9 mouse cellular contexts compared by ENCODE assay signal in genomic region chr2:131908906-131909305, GRCm38 (mm10). TPM values are rescaled to one million over a fixed set of nuclear protein-coding genes. Genes with fewer than 3 reads are reported as not detected.
DNase-seq lines count a peak whose midpoint lies in the region; ATAC-seq and TF ChIP-seq lines count a peak whose summit lies in the region.
"Had no signal": no experiment of that assay in that cellular context is flagged by ENCODE, and none has a peak within 500 bp of the region (broad histone marks: within the 10 kb centered on the region; RNA-seq: fewer than 3 reads in every experiment).

No protein-coding gene starts in this region.

- peak; percentile 90 for DNase-seq in heart, adult 11 months
- DNase-seq in heart, postnatal 36 days: no peak
- peak; percentile 9 for DNase-seq in liver, adult 2 months (ENCODE audit: extremely low read depth, low read depth, low spot score)
- DNase-seq in liver, embryonic 11.5 days (ENCODE audit: low spot score): no peak
- no peak for DNase-seq in hindbrain, postnatal 0 days (ENCODE audit: low spot score)
- DNase-seq in retina, embryonic 14.5 days (ENCODE audit: low spot score): no peak
- DNase-seq in right cerebral cortex, postnatal 4 days: no peak

- WGBS in liver, adult 2 months: 97% methylated on average over 1 of the region's 1 CpGs
- 88% methylated on average over 1 of the region's 1 CpGs for WGBS in liver, embryonic 11.5 days
- WGBS in hindbrain, postnatal 0 days: 96% methylated on average over 1 of the region's 1 CpGs
- 84% methylated on average over 1 of the region's 1 CpGs for WGBS in olfactory bulb, adult 2 months

- ATAC-seq in liver, embryonic 11.5 days (replicated peaks; ENCODE audit: low FRiP score): no peak
- no peak for ATAC-seq in hindbrain, postnatal 0 days

- intact Hi-C loops in heart, postnatal 36 days (cut with DNase I): no loop called here

- no peak overlapping the region for H3K4me3 ChIP-seq in liver, adult 2 months (ENCODE audit: insufficient read depth, low read depth, low read length)
- no peak overlapping the region for H3K4me3 ChIP-seq in liver, embryonic 11.5 days (ENCODE audit: low read depth, low read length)
- no peak overlapping the region for H3K4me3 ChIP-seq in hindbrain, postnatal 0 days (ENCODE audit: low read length)
- H3K4me3 ChIP-seq in olfactory bulb, adult 2 months (ENCODE audit: insufficient read depth, low read depth, low read length): no peak overlapping the region

- H3K27ac ChIP-seq in liver, adult 2 months (replicated peaks; ENCODE audit: insufficient read depth, low read depth, low read length): 0 out of 2 replicates have a peak overlapping the region, but pooled peaks have one; percentile 28
- no peak overlapping the region for H3K27ac ChIP-seq in liver, embryonic 11.5 days (ENCODE audit: low read depth, low read length)
- H3K27ac ChIP-seq in hindbrain, postnatal 0 days: no peak overlapping the region; the same call in 1 of the 2 replicates
- peak overlapping the region; percentile 75 for H3K27ac ChIP-seq in olfactory bulb, adult 2 months (ENCODE audit: insufficient read depth, low read depth, low read length)

- TF ChIP-seq POLR2A in liver, adult 2 months (IDR thresholded peaks at IDR 0.05; ENCODE audit: extremely low read depth, insufficient read depth, low read length): no peak
- no peak for TF ChIP-seq POLR2A in olfactory bulb, adult 2 months (IDR thresholded peaks at IDR 0.05; ENCODE audit: insufficient read depth, low read depth, low read length)

- H3K36me3 ChIP-seq in liver, adult 2 months (ENCODE audit: control insufficient read depth, insufficient read depth, low read length): no peaks in the 10 kb centered on the region
- no peaks in the 10 kb centered on the region for H3K36me3 ChIP-seq in liver, embryonic 11.5 days (ENCODE audit: control insufficient read depth, insufficient read depth, low read length)
- H3K36me3 ChIP-seq in hindbrain, postnatal 0 days (ENCODE audit: insufficient read depth, low read length): no peaks in the 10 kb centered on the region

- no peaks in the 10 kb centered on the region for H3K9me3 ChIP-seq in liver, embryonic 11.5 days (ENCODE audit: control insufficient read depth, low read length)
- no peaks in the 10 kb centered on the region for H3K9me3 ChIP-seq in hindbrain, postnatal 0 days (ENCODE audit: low read length)

- H3K4me1 ChIP-seq in liver, adult 2 months (ENCODE audit: control insufficient read depth, insufficient read depth, low read length): peaks cover 4% of the 10 kb centered on the region; the same call in 1 of the 2 replicates
- peaks cover 17% of the 10 kb centered on the region for H3K4me1 ChIP-seq in liver, embryonic 11.5 days (replicated peaks; ENCODE audit: control insufficient read depth, insufficient read depth, low read length)
- H3K4me1 ChIP-seq in hindbrain, postnatal 0 days (ENCODE audit: insufficient read depth, low read length): peaks cover 14% of the 10 kb centered on the region
- H3K4me1 ChIP-seq in olfactory bulb, adult 2 months (ENCODE audit: control insufficient read depth, insufficient read depth, low read length): peaks cover 14% of the 10 kb centered on the region

- TF ChIP-seq CTCF in liver, adult 2 months (IDR thresholded peaks at IDR 0.05; ENCODE audit: low read depth, low read length): no peak
- TF ChIP-seq CTCF in hindbrain, postnatal 0 days (IDR thresholded peaks at IDR 0.05; ENCODE audit: low read depth): no peak
- TF ChIP-seq CTCF in olfactory bulb, adult 2 months (IDR thresholded peaks at IDR 0.05; ENCODE audit: insufficient read depth, low read depth, low read length): no peak

- no peaks in the 10 kb centered on the region for H3K27me3 ChIP-seq in liver, adult 2 months (ENCODE audit: control insufficient read depth, insufficient read depth, low read length)
- no peaks in the 10 kb centered on the region for H3K27me3 ChIP-seq in liver, embryonic 11.5 days (replicated peaks; ENCODE audit: control insufficient read depth, insufficient read depth, low read length)
- H3K27me3 ChIP-seq in hindbrain, postnatal 0 days (ENCODE audit: insufficient read depth, low read length): no peaks in the 10 kb centered on the region

- H3K9ac ChIP-seq in liver, adult 2 months (ENCODE audit: low read depth, low read length): no peak overlapping the region
- no peak overlapping the region for H3K9ac ChIP-seq in liver, embryonic 11.5 days (ENCODE audit: low read depth, low read length)
- H3K9ac ChIP-seq in hindbrain, postnatal 0 days (replicated peaks; ENCODE audit: low read length): peak overlapping the region; percentile 89; the same call in 1 of the 2 replicates

- no peaks in the 10 kb centered on the region; the same call in 1 of the 2 replicates for H3K79me2 ChIP-seq in liver, adult 2 months (ENCODE audit: control insufficient read depth, insufficient read depth, low read length)

- no peak overlapping the region for H3K4me2 ChIP-seq in liver, embryonic 11.5 days
- H3K4me2 ChIP-seq in hindbrain, postnatal 0 days (ENCODE audit: low read depth, low read length): 0 out of 2 replicates have a peak overlapping the region, but pooled peaks have one; percentile 72

RNA-seq across cellular contexts. Expression of gene Prnp, which starts 0.8 kb away (rescaled TPM):
- total RNA-seq in heart, postnatal 36 days (2021): 100 to 1,000 TPM; 102 to 117 TPM
- total RNA-seq in liver, adult 2 months (2014; rRNA removed): 24.7 and 31.5 TPM in 2 replicates
- polyA plus RNA-seq in liver, adult 2 months (2012; rRNA removed): 20.4 and 22.0 TPM in 2 replicates
- polyA plus RNA-seq in liver, embryonic 11.5 days (2014; fragmentation: Nextera tagmentation; extraction: Ambion mirVana): 32.6 and 33.3 TPM in 2 replicates
- total RNA-seq in hindbrain, postnatal 0 days (2014; rRNA removed): 203 and 212 TPM in 2 replicates
- polyA plus RNA-seq in hindbrain, postnatal 0 days (2015; fragmentation: Nextera tagmentation; extraction: Ambion mirVana): 227 and 234 TPM in 2 replicates
- polyA plus RNA-seq in olfactory bulb, adult 2 months (2012; ENCODE audit: insufficient read depth, insufficient read length, low replicate concordance, missing spikeins): 140 TPM in 1 of 2 replicates, not detected in the other

RNA-seq across cellular contexts. Expression of gene Prn, which starts 0.9 kb away (rescaled TPM):
- total RNA-seq in heart, postnatal 36 days (2021): 1 to 10 TPM in 1 of 2 experiments, not detected in 1; 1.8 TPM
- not detected in 2 replicates for total RNA-seq in liver, adult 2 months (2014; rRNA removed)
- polyA plus RNA-seq in liver, adult 2 months (2012; rRNA removed): not detected in 2 replicates
- polyA plus RNA-seq in liver, embryonic 11.5 days (2014; fragmentation: Nextera tagmentation; extraction: Ambion mirVana): 0.25 TPM in 1 of 2 replicates, not detected in the other
- total RNA-seq in hindbrain, postnatal 0 days (2014; rRNA removed): not detected in 2 replicates
- 0.25 and 0.26 TPM in 2 replicates for polyA plus RNA-seq in hindbrain, postnatal 0 days (2015; fragmentation: Nextera tagmentation; extraction: Ambion mirVana)
- not detected in 2 replicates for polyA plus RNA-seq in olfactory bulb, adult 2 months (2012; ENCODE audit: insufficient read depth, insufficient read length, low replicate concordance, missing spikeins)
- polyA plus RNA-seq: small intestine, adult 2 months had no signal

RNA-seq across cellular contexts. Expression of gene Prnd, which starts 41.8 kb away (rescaled TPM):
- total RNA-seq in heart, postnatal 36 days (2021): 1 to 10 TPM; 1.4 to 2.4 TPM
- 0.07 TPM in 1 of 2 replicates, not detected in the other for total RNA-seq in liver, adult 2 months (2014; rRNA removed)
- polyA plus RNA-seq in liver, adult 2 months (2012; rRNA removed): not detected in 2 replicates
- polyA plus RNA-seq in liver, embryonic 11.5 days (2014; fragmentation: Nextera tagmentation; extraction: Ambion mirVana): 1.6 and 2.5 TPM in 2 replicates
- total RNA-seq in hindbrain, postnatal 0 days (2014; rRNA removed): 4.4 and 5.6 TPM in 2 replicates
- 6.4 and 7.2 TPM in 2 replicates for polyA plus RNA-seq in hindbrain, postnatal 0 days (2015; fragmentation: Nextera tagmentation; extraction: Ambion mirVana)
- polyA plus RNA-seq in olfactory bulb, adult 2 months (2012; ENCODE audit: insufficient read depth, insufficient read length, low replicate concordance, missing spikeins): not detected in 2 replicates

RNA-seq across cellular contexts. Expression of gene Erv3, which starts 49.4 kb away (rescaled TPM):
- not detected for total RNA-seq in heart, postnatal 36 days (2021)
- total RNA-seq in liver, adult 2 months (2014; rRNA removed): not detected in 2 replicates
- polyA plus RNA-seq in liver, adult 2 months (2012; rRNA removed): not detected in 2 replicates
- not detected in 2 replicates for polyA plus RNA-seq in liver, embryonic 11.5 days (2014; fragmentation: Nextera tagmentation; extraction: Ambion mirVana)
- total RNA-seq in hindbrain, postnatal 0 days (2014; rRNA removed): not detected in 2 replicates
- polyA plus RNA-seq in hindbrain, postnatal 0 days (2015; fragmentation: Nextera tagmentation; extraction: Ambion mirVana): 0.04 TPM in 1 of 2 replicates, not detected in the other
- not detected in 2 replicates for polyA plus RNA-seq in olfactory bulb, adult 2 months (2012; ENCODE audit: insufficient read depth, insufficient read length, low replicate concordance, missing spikeins)
- polyA plus RNA-seq: small intestine, adult 2 months had no signal

Comparison
In these comparisons a context has a peak if more than half of its experiments do, and no peak if none do; other contexts are left out.
1. DNase-seq: peak in heart, adult 11 months (single experiment) and liver, adult 2 months (single experiment); none in heart, postnatal 36 days (0 of 2), liver, embryonic 11.5 days (single experiment), hindbrain, postnatal 0 days (single experiment), retina, embryonic 14.5 days (single experiment) and right cerebral cortex, postnatal 4 days (single experiment).
2. H3K27ac ChIP-seq: peak in liver, adult 2 months (single experiment) and olfactory bulb, adult 2 months (single experiment); none in liver, embryonic 11.5 days (single experiment) and hindbrain, postnatal 0 days (single experiment).